Mouse (Mus musculus) hindbrain, embryonic 12.5 days (tissue): Measurements from ENCODE around the gene Cish. TPM values are rescaled to one million over a fixed set of nuclear protein-coding genes. Genes with fewer than 3 reads are reported as not detected.

Experiments
- polyA plus RNA-seq: library from polyadenylated mRNA; unstranded; fragments of >200 nt; fragmentation: Nextera tagmentation; extraction: Ambion mirVana; gene quantifications from 2 replicates; pipeline ENCODE4 v1.2.1, GENCODE M21; 2016

Gene Cish
- polyA plus RNA-seq, 1 experiment from 2014 or later, result 8.0 TPM

Other genes starting within 250 kb of the Cish start
- gene Dock3, start 64.1 kb upstream of the Cish start, polyA plus RNA-seq, result 13.4 and 14.4 TPM in 2 replicates
- 3.9 and 5.0 TPM in 2 replicates for gene Mapkapk3, start 6.1 kb upstream of the Cish start, polyA plus RNA-seq
- gene Hemk1, start 42.3 kb downstream of the Cish start, polyA plus RNA-seq, result 12.1 and 14.1 TPM in 2 replicates
- 3.6 and 4.7 TPM in 2 replicates for gene 6430571L13Rik, start 44.6 kb downstream of the Cish start, polyA plus RNA-seq
- 4.6 and 4.7 TPM in 2 replicates for gene Cacna2d2, start 103.6 kb downstream of the Cish start, polyA plus RNA-seq
- 48.1 and 50.4 TPM in 2 replicates for gene Tmem115, start 237.9 kb downstream of the Cish start, polyA plus RNA-seq
- 21.9 and 22.6 TPM in 2 replicates for gene Cyb561d2, start 246.2 kb downstream of the Cish start, polyA plus RNA-seq
- 47.5 and 50.5 TPM in 2 replicates for gene Nprl2, start 246.2 kb downstream of the Cish start, polyA plus RNA-seq